Mouse (Mus musculus) MEL (cell line): ENCODE data around the gene Rora.

ENCODE experiments used
- CTCF ChIP-seq, 3 experiments: IDR thresholded peaks in 2 of 3; conservative IDR thresholded peaks in 1 of 3; 2 replicates each; pipeline ENCODE4 v1.5.1; 2011 to 2012; ENCODE audit warnings: low read length in 3 of 3, low read depth in 2 of 3, mild to moderate bottlenecking in 2 of 3, improper control_type of control experiment in 1 of 3, inconsistent platforms in 1 of 3, mixed read lengths in 1 of 3, moderate library complexity in 1 of 3; ENCODE audit not compliant: control insufficient read depth in 1 of 3, insufficient read depth in 1 of 3, poor library complexity in 1 of 3, severe bottlenecking in 1 of 3
- MAFK ChIP-seq: IDR thresholded peaks from 2 replicates; pipeline ENCODE4 v1.6.1; 2011; ENCODE audit warnings: low read depth, mild to moderate bottlenecking, low read length, improper control_type of control experiment, borderline replicate concordance
- MAZ ChIP-seq: IDR thresholded peaks from 2 replicates; pipeline ENCODE4 v1.6.1; 2012; ENCODE audit warnings: low read depth, mild to moderate bottlenecking, inconsistent platforms, low read length, improper control_type of control experiment
- POLR2A ChIP-seq, 2 experiments: IDR thresholded peaks; 2 replicates each; pipeline ENCODE4 v1.6.1; 2011 to 2012; ENCODE audit warnings: low read length in 2 of 2, mild to moderate bottlenecking in 2 of 2, control low read depth in 1 of 2, improper control_type of control experiment in 1 of 2, low read depth in 1 of 2, moderate library complexity in 1 of 2; ENCODE audit not compliant: control insufficient read depth in 1 of 2, insufficient read depth in 1 of 2, poor library complexity in 1 of 2
- USF2 ChIP-seq, 2 experiments: IDR thresholded peaks; 2 replicates each; pipeline ENCODE4 v1.6.1; 2011 to 2012; ENCODE audit warnings: improper control_type of control experiment in 2 of 2, low read length in 2 of 2, borderline replicate concordance in 1 of 2, inconsistent platforms in 1 of 2, low read depth in 1 of 2, mild to moderate bottlenecking in 1 of 2; ENCODE audit not compliant: insufficient read depth in 1 of 2

DNA sequence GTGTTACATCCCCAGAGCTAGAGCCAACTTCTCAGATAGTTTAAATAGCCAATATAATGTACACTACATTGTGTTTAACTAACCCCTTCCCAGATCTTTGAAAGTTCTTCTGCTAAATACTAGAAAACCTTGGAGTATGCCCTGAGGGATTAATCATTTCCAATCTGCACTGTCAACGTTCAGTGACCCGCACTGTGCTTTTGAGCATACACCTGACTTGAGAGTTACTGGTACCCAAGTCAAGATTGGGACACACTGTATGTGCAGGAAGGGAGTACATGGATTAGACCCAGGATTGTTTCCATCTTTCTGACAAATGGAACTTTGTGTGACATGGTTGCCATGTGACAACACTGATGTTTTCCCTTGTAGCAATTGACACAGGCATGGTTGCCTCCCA, 33.5 kb upstream of the Rora start:
- TF ChIP-seq CTCF (IDR thresholded peaks at IDR 0.05 in 2 of 3, conservative IDR thresholded peaks at IDR 0.05 in 1 of 3; ENCODE audit: control insufficient read depth in 1 of 3, insufficient read depth in 1 of 3, low read depth in 2 of 3, low read length in 3 of 3, poor library complexity in 1 of 3, severe bottlenecking in 1 of 3) (no peak), MAFK (no peak), POLR2A (IDR thresholded peaks at IDR 0.05; ENCODE audit: control insufficient read depth in 1 of 2, insufficient read depth in 1 of 2, low read depth in 1 of 2, low read length in 2 of 2, poor library complexity in 1 of 2) (no peak), USF2 (IDR thresholded peaks at IDR 0.05; ENCODE audit: borderline replicate concordance in 1 of 2, insufficient read depth in 1 of 2, low read depth in 1 of 2, low read length in 2 of 2) (no peak), MAZ (no peak)
